Mouse (Mus musculus) splenic B cell, adult 2 months (primary cell): ENCODE measurements around the gene Pde3b.
"Not testable (repeated sequence)": the region's sequence is repeated elsewhere in the genome, so short reads cannot be mapped to it uniquely, and the experiment has no call there.

Experiments used
- DNase-seq: peaks from one replicate; pipeline ENCODE4 v3.0.0-alpha.2; 2011; ENCODE audit warnings: low read depth, low spot score
- H3K27me3 ChIP-seq: 2 replicates; pipeline ENCODE4 v1.6.1; 2012; ENCODE audit warnings: mild to moderate bottlenecking, low read length, moderate library complexity, mixed read lengths; ENCODE audit not compliant: control insufficient read depth, poor library complexity, insufficient read depth, severe bottlenecking
- H3K36me3 ChIP-seq: 2 replicates; pipeline ENCODE4 v1.6.1; 2012; ENCODE audit warnings: mild to moderate bottlenecking, low read length, moderate library complexity, mixed read lengths; ENCODE audit not compliant: control insufficient read depth, poor library complexity, insufficient read depth, severe bottlenecking

Gene Pde3b

GRCm38 (mm10) chr7:114414421-114415335 lies at the start of gene Pde3b:
Gene Pde3b (plus strand): TSS chr7:114415281.
- H3K27me3 ChIP-seq, result no peaks in the 10 kb centered on the region
- no peaks in the 10 kb centered on the region for H3K36me3 ChIP-seq
- peak; percentile 71 for DNase-seq

- H3K36me3 ChIP-seq, result no peaks in the 10 kb centered on the region
- no peak for DNase-seq
- H3K27me3 ChIP-seq, result no peaks in the 10 kb centered on the region
Observed at GRCm38 (mm10) chr7:114402130-114402529, 13.0 kb upstream of the Pde3b start.

- no peaks in the 10 kb centered on the region for H3K27me3 ChIP-seq
- DNase-seq, result peak; percentile 59
- no peaks in the 10 kb centered on the region for H3K36me3 ChIP-seq
Observed at GRCm38 (mm10) chr7:114415336-114416020, 397 bp downstream of the Pde3b start.

GRCm38 (mm10) chr7:114416021-114416845 lies 1.2 kb downstream of the Pde3b start:
- H3K27me3 ChIP-seq, result no peaks in the 10 kb centered on the region
- DNase-seq, result peak; percentile 49
- H3K36me3 ChIP-seq, result no peaks in the 10 kb centered on the region

- H3K36me3 ChIP-seq, H3K27me3 ChIP-seq, DNase-seq: not testable (repeated sequence)
Observed at GRCm38 (mm10) chr7:114419331-114419730, 4.2 kb downstream of the Pde3b start.

- Histone ChIP-seq H3K27me3 (no peaks in the 10 kb centered on the region), H3K36me3 (no peaks in the 10 kb centered on the region)
- DNase-seq, result no peak
Observed at GRCm38 (mm10) chr7:114420918-114421317, 5.8 kb downstream of the Pde3b start.

GRCm38 (mm10) chr7:114422224-114422623 lies 7.1 kb downstream of the Pde3b start:
- H3K27me3 ChIP-seq, result no peaks in the 10 kb centered on the region
- DNase-seq, result no peak
- H3K36me3 ChIP-seq, result no peaks in the 10 kb centered on the region

- DNase-seq, result no peak
- no peaks in the 10 kb centered on the region for H3K27me3 ChIP-seq
- H3K36me3 ChIP-seq, result 0 out of 2 replicates have a peak, but pooled peaks cover 1% of the 10 kb centered on the region
Observed at GRCm38 (mm10) chr7:114429768-114430167, 14.7 kb downstream of the Pde3b start.

GRCm38 (mm10) chr7:114431966-114432365 lies 16.9 kb downstream of the Pde3b start:
- no peak for DNase-seq
- Histone ChIP-seq H3K36me3 (0 out of 2 replicates have a peak, but pooled peaks cover 1% of the 10 kb centered on the region), H3K27me3 (no peaks in the 10 kb centered on the region)

GRCm38 (mm10) chr7:114439726-114440125 lies 24.6 kb downstream of the Pde3b start:
- peak; percentile 49 for DNase-seq
- H3K36me3 ChIP-seq, result no peaks in the 10 kb centered on the region

GRCm38 (mm10) chr7:114440494-114440893 lies 25.4 kb downstream of the Pde3b start:
- peak; percentile 23 for DNase-seq
- Histone ChIP-seq H3K27me3 (no peaks in the 10 kb centered on the region), H3K36me3 (no peaks in the 10 kb centered on the region)

More at GRCm38 (mm10) chr7:114439726-114440125, 24.6 kb downstream of the Pde3b start:
- no peaks in the 10 kb centered on the region for H3K27me3 ChIP-seq

GRCm38 (mm10) chr7:114452876-114453275 lies 37.8 kb downstream of the Pde3b start:
- H3K27me3 ChIP-seq, result no peaks in the 10 kb centered on the region
- no peak for DNase-seq
- H3K36me3 ChIP-seq, result no peaks in the 10 kb centered on the region

- H3K36me3 ChIP-seq, result no peaks in the 10 kb centered on the region
- H3K27me3 ChIP-seq, result no peaks in the 10 kb centered on the region
- DNase-seq, result peak; percentile 73
Observed at GRCm38 (mm10) chr7:114453300-114453990, 38.4 kb downstream of the Pde3b start.

GRCm38 (mm10) chr7:114454858-114455257 lies 39.8 kb downstream of the Pde3b start:
- no peak for DNase-seq
- Histone ChIP-seq H3K36me3 (no peaks in the 10 kb centered on the region), H3K27me3 (no peaks in the 10 kb centered on the region)
